10 mouse cellular contexts compared by ENCODE assay signal in genomic region chr5:148787270-148787669, GRCm38 (mm10).
DNase-seq lines count a peak whose midpoint lies in the region; ATAC-seq lines count a peak whose summit lies in the region.
"Had no signal": no experiment of that assay in that cellular context is flagged by ENCODE, and none has a peak within 500 bp of the region (broad histone marks: within the 10 kb centered on the region; RNA-seq: fewer than 3 reads in every experiment).

No protein-coding gene starts in this region.

- no peaks in the 10 kb centered on the region for H3K9me3 ChIP-seq in hindbrain, embryonic 14.5 days (ENCODE audit: control insufficient read depth, low read length)
- no peaks in the 10 kb centered on the region for H3K9me3 ChIP-seq in liver, embryonic 15.5 days (replicated peaks)
- no peaks in the 10 kb centered on the region for H3K9me3 ChIP-seq in stomach, embryonic 14.5 days (ENCODE audit: control insufficient read depth, low read depth, low read length)

- H3K27me3 ChIP-seq in hindbrain, embryonic 14.5 days (ENCODE audit: control insufficient read depth, insufficient read depth, low read length), result no peaks in the 10 kb centered on the region
- H3K27me3 ChIP-seq in liver, embryonic 15.5 days, result 0 out of 2 replicates have a peak, but pooled peaks cover 1% of the 10 kb centered on the region
- no peaks in the 10 kb centered on the region for H3K27me3 ChIP-seq in stomach, embryonic 14.5 days (ENCODE audit: control insufficient read depth, insufficient read depth, low read length)

- WGBS in hindbrain, embryonic 14.5 days, result 25% methylated on average over 8 of the region's 8 CpGs
- WGBS in liver, embryonic 15.5 days (ENCODE audit: insufficient replicate concordance), result 26% methylated on average over 8 of the region's 8 CpGs
- WGBS in stomach, embryonic 14.5 days, result 11% methylated on average over 8 of the region's 8 CpGs

- DNase-seq in kidney, adult 11 months, result peak; percentile 20
- DNase-seq in kidney, adult 18-20 months, result no peak
- peak; percentile 50 for DNase-seq in hindbrain, embryonic 14.5 days (ENCODE audit: low spot score)
- no peak for DNase-seq in thymus, postnatal 0 days (ENCODE audit: low spot score)
- no peak for DNase-seq in adrenal gland, adult 8-10 months

- H3K9ac ChIP-seq in hindbrain, embryonic 14.5 days, result no peak overlapping the region
- no peak overlapping the region for H3K9ac ChIP-seq in liver, embryonic 15.5 days
- H3K9ac ChIP-seq in stomach, embryonic 14.5 days (replicated peaks; ENCODE audit: low read depth, low read length), result no peak overlapping the region

- no peak overlapping the region for H3K4me3 ChIP-seq in hindbrain, embryonic 14.5 days (replicated peaks; ENCODE audit: low read length)
- no peak overlapping the region for H3K4me3 ChIP-seq in liver, embryonic 15.5 days (replicated peaks)
- no peak overlapping the region for H3K4me3 ChIP-seq in stomach, embryonic 14.5 days (ENCODE audit: low read depth, low read length)
- H3K4me3 ChIP-seq: erythroblast, embryonic 14.5 days had no signal

- ATAC-seq in hindbrain, embryonic 14.5 days (ENCODE audit: low FRiP score), result peak; percentile 79
- peak; percentile 47; the same call in 1 of the 2 replicates for ATAC-seq in liver, embryonic 15.5 days (ENCODE audit: insufficient read depth)
- ATAC-seq in stomach, embryonic 14.5 days (ENCODE audit: insufficient number of reproducible peaks, insufficient read depth, low FRiP score, low read depth), result peak; percentile 84
- no peak for ATAC-seq in erythroid progenitor cell, adult 5-6 weeks (replicated peaks; ENCODE audit: low FRiP score, poor library complexity, severe bottlenecking)

- H3K4me1 ChIP-seq in hindbrain, embryonic 14.5 days (replicated peaks; ENCODE audit: control insufficient read depth, insufficient read depth, low read length), result peaks cover 7% of the 10 kb centered on the region; the same call in 1 of the 2 replicates
- H3K4me1 ChIP-seq in liver, embryonic 15.5 days (replicated peaks), result peaks cover 12% of the 10 kb centered on the region; the same call in 1 of the 2 replicates
- H3K4me1 ChIP-seq in stomach, embryonic 14.5 days (ENCODE audit: control insufficient read depth, insufficient read depth, low read length), result peaks cover 11% of the 10 kb centered on the region

- no peaks in the 10 kb centered on the region for H3K36me3 ChIP-seq in hindbrain, embryonic 14.5 days (replicated peaks; ENCODE audit: control insufficient read depth, insufficient read depth)
- no peaks in the 10 kb centered on the region for H3K36me3 ChIP-seq in liver, embryonic 15.5 days (replicated peaks)
- H3K36me3 ChIP-seq in stomach, embryonic 14.5 days (ENCODE audit: control insufficient read depth, insufficient read depth, low read length), result no peaks in the 10 kb centered on the region
- H3K36me3 ChIP-seq: G1E had no signal

- no peak overlapping the region for H3K4me2 ChIP-seq in hindbrain, embryonic 14.5 days (replicated peaks)
- no peak overlapping the region for H3K4me2 ChIP-seq in liver, embryonic 15.5 days
- no peak overlapping the region; the same call in 1 of the 2 replicates for H3K4me2 ChIP-seq in stomach, embryonic 14.5 days (replicated peaks; ENCODE audit: low read depth, low read length)

- H3K27ac ChIP-seq in hindbrain, embryonic 14.5 days, result no peak overlapping the region
- H3K27ac ChIP-seq in liver, embryonic 15.5 days (replicated peaks), result no peak overlapping the region
- peak overlapping the region; percentile 7; the same call in 1 of the 2 replicates for H3K27ac ChIP-seq in stomach, embryonic 14.5 days (ENCODE audit: low read length)

Comparison
In these comparisons a context has a peak if more than half of its experiments do, and no peak if none do; other contexts are left out.
1. DNase-seq: peak in kidney, adult 11 months (single experiment) and hindbrain, embryonic 14.5 days (single experiment); none in kidney, adult 18-20 months (single experiment), thymus, postnatal 0 days (single experiment) and adrenal gland, adult 8-10 months (single experiment).